Mouse (Mus musculus): Measurements from ENCODE around the gene Supt3. TPM values are rescaled to one million over a fixed set of nuclear protein-coding genes. Genes with fewer than 3 reads are reported as not detected.

The Supt3 gene
- total RNA-seq (2014; fragmentation: Nextera tagmentation) (14.7 and 21.5 TPM in 2 replicates), total RNA-seq (2017) (6.6 and 11.8 TPM in 2 replicates)

- ATAC-seq (replicated peaks; ENCODE audit: low FRiP score, low TSS enrichment, poor library complexity, severe bottlenecking), result peak; percentile 85
These were observed at the start of gene Supt3 for GRCm38 (mm10) chr17:44776738-44777270. Supt3 (plus strand) TSS chr17:44777152.

- no peak for ATAC-seq (replicated peaks; ENCODE audit: low FRiP score, low TSS enrichment, poor library complexity, severe bottlenecking)
These were observed 49.3 kb upstream of the Supt3 start for GRCm38 (mm10) chr17:44727675-44728074.

- ATAC-seq (replicated peaks; ENCODE audit: low FRiP score, low TSS enrichment, poor library complexity, severe bottlenecking), result peak; percentile 42; the same call in 1 of the 2 replicates
These were observed 48.5 kb upstream of the Supt3 start for GRCm38 (mm10) chr17:44728464-44728863.

- ATAC-seq (replicated peaks; ENCODE audit: low FRiP score, low TSS enrichment, poor library complexity, severe bottlenecking), result no peak
These were observed 43.2 kb upstream of the Supt3 start for GRCm38 (mm10) chr17:44733544-44734310.

GRCm38 (mm10) chr17:44734501-44735222 is 42.3 kb upstream of the Supt3 start:
- ATAC-seq (replicated peaks; ENCODE audit: low FRiP score, low TSS enrichment, poor library complexity, severe bottlenecking), result peak; percentile 44

- 0 out of 2 replicates have a peak, but pooled peaks have one; percentile 3 for ATAC-seq (replicated peaks; ENCODE audit: low FRiP score, low TSS enrichment, poor library complexity, severe bottlenecking)
These were observed 41.5 kb upstream of the Supt3 start for GRCm38 (mm10) chr17:44735223-44735990.

- ATAC-seq (replicated peaks; ENCODE audit: low FRiP score, low TSS enrichment, poor library complexity, severe bottlenecking), result peak; percentile 41
These were observed 40.9 kb upstream of the Supt3 start for GRCm38 (mm10) chr17:44735991-44736561.

- no peak for ATAC-seq (replicated peaks; ENCODE audit: low FRiP score, low TSS enrichment, poor library complexity, severe bottlenecking)
These were observed 39.5 kb upstream of the Supt3 start for GRCm38 (mm10) chr17:44737275-44738120.

GRCm38 (mm10) chr17:44738121-44738637 is 38.8 kb upstream of the Supt3 start:
- no peak for ATAC-seq (replicated peaks; ENCODE audit: low FRiP score, low TSS enrichment, poor library complexity, severe bottlenecking)

GRCm38 (mm10) chr17:44742246-44742645 is 34.7 kb upstream of the Supt3 start:
- ATAC-seq (replicated peaks; ENCODE audit: low FRiP score, low TSS enrichment, poor library complexity, severe bottlenecking), result no peak

- 0 out of 2 replicates have a peak, but pooled peaks have one; percentile 22 for ATAC-seq (replicated peaks; ENCODE audit: low FRiP score, low TSS enrichment, poor library complexity, severe bottlenecking)
These were observed 33.2 kb upstream of the Supt3 start for GRCm38 (mm10) chr17:44743780-44744179.

- 0 out of 2 replicates have a peak, but pooled peaks have one; percentile 47 for ATAC-seq (replicated peaks; ENCODE audit: low FRiP score, low TSS enrichment, poor library complexity, severe bottlenecking)
These were observed 31.6 kb upstream of the Supt3 start for GRCm38 (mm10) chr17:44745378-44745777.

- no peak for ATAC-seq (replicated peaks; ENCODE audit: low FRiP score, low TSS enrichment, poor library complexity, severe bottlenecking)
These were observed 10.6 kb upstream of the Supt3 start for GRCm38 (mm10) chr17:44766318-44766717.

GRCm38 (mm10) chr17:44766975-44767374 is 10.0 kb upstream of the Supt3 start:
- ATAC-seq (replicated peaks; ENCODE audit: low FRiP score, low TSS enrichment, poor library complexity, severe bottlenecking), result no peak

- no peak for ATAC-seq (replicated peaks; ENCODE audit: low FRiP score, low TSS enrichment, poor library complexity, severe bottlenecking)
These were observed 9.6 kb upstream of the Supt3 start for GRCm38 (mm10) chr17:44767375-44767774.

GRCm38 (mm10) chr17:44768522-44768921 is 8.4 kb upstream of the Supt3 start:
- no peak for ATAC-seq (replicated peaks; ENCODE audit: low FRiP score, low TSS enrichment, poor library complexity, severe bottlenecking)

- no peak for ATAC-seq (replicated peaks; ENCODE audit: low FRiP score, low TSS enrichment, poor library complexity, severe bottlenecking)
These were observed 6.1 kb upstream of the Supt3 start for GRCm38 (mm10) chr17:44770871-44771270.

- no peak for ATAC-seq (replicated peaks; ENCODE audit: low FRiP score, low TSS enrichment, poor library complexity, severe bottlenecking)
These were observed 4.4 kb upstream of the Supt3 start for GRCm38 (mm10) chr17:44772576-44772975.
